Mouse (Mus musculus) small intestine, adult 10 weeks (tissue): Measurements from ENCODE around the gene Plet1. TPM values are rescaled to one million over a fixed set of nuclear protein-coding genes. Genes with fewer than 3 reads are reported as not detected.

Experiments used
- polyA plus RNA-seq: library from polyadenylated mRNA; stranded (reverse); fragments of 350-450 nt; fragmentation: Illumina TruSeq; extraction: RNeasy Lipid Tissue Mini Kit (QIAGEN cat#74804); gene quantifications from one replicate; pipeline ENCODE4 v1.2.3, GENCODE M21; 2014; ENCODE audit warnings: low replicate concordance

Gene Plet1
- polyA plus RNA-seq, result 1.9 TPM

GRCm38 (mm10) chr9:50494311-50494710, at the start of gene Plet1:
TSS of gene Plet1 (plus strand) at chr9:50494525.

GRCm38 (mm10) chr9:50528293-50528892, 34.1 kb downstream of the Plet1 start, which contains the start of gene Pts:
TSS of gene Pts (minus strand) at chr9:50528724.

GRCm38 (mm10) chr9:50554241-50555093, 60.1 kb downstream of the Plet1 start, which contains the start of gene Il18:
TSS of gene Il18 (plus strand) at chr9:50554827.

GRCm38 (mm10) chr9:50555094-50555446, 60.7 kb downstream of the Plet1 start, which contains the start of gene Bco2:
TSS of gene Bco2 (minus strand) at chr9:50555181.

Other genes starting within 250 kb of the Plet1 start
- gene Rpl10-ps3, start 149.6 kb upstream of the Plet1 start, polyA plus RNA-seq, result 144 TPM
- 151 TPM for gene Pts, start 34.2 kb downstream of the Plet1 start, polyA plus RNA-seq
- 1,608 TPM for gene Il18, start 60.3 kb downstream of the Plet1 start, polyA plus RNA-seq
- 142 TPM for gene Bco2, start 60.7 kb downstream of the Plet1 start, polyA plus RNA-seq
- gene Tex12, start 66.8 kb downstream of the Plet1 start, polyA plus RNA-seq, result 17.0 TPM
- gene Sdhd, start 109.3 kb downstream of the Plet1 start, polyA plus RNA-seq, result 577 TPM
- gene Timm8b, start 109.4 kb downstream of the Plet1 start, polyA plus RNA-seq, result 92.0 TPM
- 1.4 TPM for gene Pih1d2, start 122.8 kb downstream of the Plet1 start, polyA plus RNA-seq
- 92.4 TPM for gene Nkapd1, start 122.9 kb downstream of the Plet1 start, polyA plus RNA-seq
- gene Dlat, start 165.3 kb downstream of the Plet1 start, polyA plus RNA-seq, result 120 TPM
- gene Dixdc1, start 245.0 kb downstream of the Plet1 start, polyA plus RNA-seq, result 2.3 TPM